Mouse (Mus musculus) ES-Bruce4 (cell line): ENCODE data around the gene Mtrex.

Experiments
- CTCF ChIP-seq: IDR thresholded peaks from one replicate; pipeline ENCODE4 v1.8.1; 2011; ENCODE audit warnings: low read depth, low read length
- EP300 ChIP-seq: IDR thresholded peaks from 2 replicates; pipeline ENCODE4 v1.6.1; 2011; ENCODE audit warnings: low read depth, low read length; ENCODE audit not compliant: insufficient read depth
- POLR2A ChIP-seq: IDR thresholded peaks from one replicate; pipeline ENCODE4 v1.8.1; 2011; ENCODE audit warnings: low read length; ENCODE audit not compliant: insufficient read depth

DNA sequence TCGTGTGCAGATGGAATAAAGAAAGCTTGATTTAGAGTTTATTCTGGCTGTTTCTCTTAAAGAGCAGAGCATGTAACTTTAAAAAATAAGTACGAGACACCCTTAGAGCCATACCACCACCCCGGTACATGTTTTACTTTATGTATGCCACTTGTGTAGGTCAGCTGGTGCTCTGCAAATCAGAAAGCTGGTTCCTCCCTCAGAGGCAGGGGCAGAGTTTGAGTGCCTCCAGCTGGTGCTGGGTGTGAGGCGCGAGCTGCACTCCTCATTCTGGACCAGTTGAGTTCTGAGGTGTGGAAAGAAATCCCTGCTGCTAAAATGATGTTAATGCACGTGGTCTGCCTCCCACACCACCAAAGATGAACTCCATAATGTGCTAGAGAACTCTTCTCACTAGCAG is 72.8 kb downstream of the Mtrex start:
- TF ChIP-seq CTCF (no peak), POLR2A (no peak), EP300 (no peak)
